ENCODE assay signal across 31 mouse cellular contexts in the genomic region with DNA sequence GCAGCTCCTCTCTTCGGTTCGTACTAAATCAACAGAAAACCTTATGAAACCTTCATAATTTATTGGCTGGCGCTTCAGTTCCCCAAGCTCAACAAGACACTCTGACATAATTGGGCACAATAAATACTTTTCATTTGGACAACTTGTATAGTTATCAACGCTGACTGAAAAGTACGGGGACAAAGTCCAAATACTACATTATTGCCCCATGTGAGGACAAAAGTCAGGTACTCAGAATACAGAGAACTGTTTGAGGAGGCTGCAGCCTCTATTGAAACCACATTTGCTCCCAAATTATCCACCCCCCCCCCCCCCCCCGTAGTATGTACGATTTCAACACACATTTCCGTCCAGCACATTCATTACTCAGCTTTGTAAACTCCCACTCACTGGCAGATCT. TPM values are rescaled to one million over a fixed set of nuclear protein-coding genes. Genes with fewer than 3 reads are reported as not detected.
DNase-seq lines count a peak whose midpoint lies in the region; ATAC-seq and TF ChIP-seq lines count a peak whose summit lies in the region.
"Had no signal": no experiment of that assay in that cellular context is flagged by ENCODE, and none has a peak within 500 bp of the region (broad histone marks: within the 10 kb centered on the region; RNA-seq: fewer than 3 reads in every experiment).

No protein-coding gene starts in this region.

- H3K4me2 ChIP-seq in liver, embryonic 12.5 days, result no peak overlapping the region
- H3K4me2 ChIP-seq in intestine, postnatal 0 days (replicated peaks; ENCODE audit: low read depth), result no peak overlapping the region
- H3K4me2 ChIP-seq: heart, embryonic 11.5 days; hindbrain, embryonic 12.5 days; hindbrain, embryonic 15.5 days had no signal

- peaks cover 14% of the 10 kb centered on the region for H3K36me3 ChIP-seq in liver, adult 2 months (ENCODE audit: control insufficient read depth, insufficient read depth, low read length)
- H3K36me3 ChIP-seq in liver, embryonic 12.5 days, result no peaks in the 10 kb centered on the region
- no peaks in the 10 kb centered on the region for H3K36me3 ChIP-seq in intestine, postnatal 0 days (ENCODE audit: control insufficient read depth, insufficient read depth)
- no peaks in the 10 kb centered on the region for H3K36me3 ChIP-seq in kidney, adult 2 months (ENCODE audit: control insufficient read depth, insufficient read depth, low read length)
- H3K36me3 ChIP-seq: hindbrain, embryonic 12.5 days; hindbrain, embryonic 15.5 days had no signal

- no peaks in the 10 kb centered on the region for H3K79me2 ChIP-seq in liver, adult 2 months (ENCODE audit: control insufficient read depth, insufficient read depth, low read length)

- no peak overlapping the region for H3K9ac ChIP-seq in liver, adult 2 months (ENCODE audit: low read depth, low read length)
- no peak overlapping the region for H3K9ac ChIP-seq in liver, embryonic 12.5 days
- H3K9ac ChIP-seq in intestine, postnatal 0 days (ENCODE audit: low read depth, low read length), result no peak overlapping the region
- H3K9ac ChIP-seq: forebrain, postnatal 0 days; hindbrain, embryonic 12.5 days; hindbrain, embryonic 15.5 days had no signal

- peaks cover 14% of the 10 kb centered on the region for H3K4me1 ChIP-seq in liver, adult 2 months (ENCODE audit: control insufficient read depth, insufficient read depth, low read length)
- no peaks in the 10 kb centered on the region for H3K4me1 ChIP-seq in liver, embryonic 12.5 days
- H3K4me1 ChIP-seq in intestine, postnatal 0 days (replicated peaks; ENCODE audit: control insufficient read depth, insufficient read depth, low read length), result no peaks in the 10 kb centered on the region
- H3K4me1 ChIP-seq in kidney, adult 2 months (ENCODE audit: control insufficient read depth, insufficient read depth, low read length), result no peaks in the 10 kb centered on the region

- 25% methylated on average over 8 of the region's 8 CpGs for WGBS in liver, adult 2 months
- WGBS in liver, embryonic 12.5 days (ENCODE audit: insufficient replicate concordance), result 73% methylated on average over 8 of the region's 8 CpGs
- 37% methylated on average over 8 of the region's 8 CpGs for WGBS in intestine, postnatal 0 days
- 75% methylated on average over 8 of the region's 8 CpGs for WGBS in kidney, adult 2 months

- no peak for TF ChIP-seq POLR2A in liver, adult 2 months (IDR thresholded peaks at IDR 0.05; ENCODE audit: extremely low read depth, insufficient read depth, low read length)
- no peak for TF ChIP-seq POLR2A in kidney, adult 2 months (IDR thresholded peaks at IDR 0.05; ENCODE audit: low read depth, low read length)

- peak; percentile 98 for DNase-seq in liver, adult 2 months (ENCODE audit: extremely low read depth, low read depth, low spot score)
- DNase-seq in NIH3T3 (ENCODE audit: low read depth), result peak; percentile 14
- no peak for DNase-seq in kidney, adult 2 months
- DNase-seq: adrenal gland, postnatal 10 days; adrenal gland, postnatal 36 days; cerebellum, adult 18-20 months; cerebellum, adult 9-10 months; cerebellum, postnatal 14 days; forebrain, postnatal 0 days; gastrocnemius, adult 2 months; gastrocnemius, postnatal 14 days; heart, adult 11 months had no signal

- H3K9me3 ChIP-seq in liver, embryonic 12.5 days (replicated peaks), result no peaks in the 10 kb centered on the region
- H3K9me3 ChIP-seq in intestine, postnatal 0 days (ENCODE audit: control insufficient read depth), result no peaks in the 10 kb centered on the region
- H3K9me3 ChIP-seq: hindbrain, embryonic 12.5 days; hindbrain, embryonic 15.5 days had no signal

- H3K4me3 ChIP-seq in liver, adult 2 months (ENCODE audit: insufficient read depth, low read depth, low read length), result no peak overlapping the region
- no peak overlapping the region for H3K4me3 ChIP-seq in liver, embryonic 12.5 days
- no peak overlapping the region for H3K4me3 ChIP-seq in intestine, postnatal 0 days (ENCODE audit: low read depth, low read length)
- no peak overlapping the region for H3K4me3 ChIP-seq in kidney, adult 2 months (ENCODE audit: insufficient read depth, low read depth, low read length)
- H3K4me3 ChIP-seq: gastrocnemius, adult 2 months; hindbrain, embryonic 12.5 days; hindbrain, embryonic 15.5 days had no signal

- TF ChIP-seq CTCF in liver, adult 2 months (IDR thresholded peaks at IDR 0.05; ENCODE audit: low read depth, low read length), result no peak
- no peak for TF ChIP-seq CTCF in intestine, postnatal 0 days (IDR thresholded peaks at IDR 0.05; ENCODE audit: low read depth)
- no peak for TF ChIP-seq CTCF in kidney, adult 2 months (conservative IDR thresholded peaks at IDR 0.05; ENCODE audit: insufficient read depth, insufficient read length, low read depth, low read length)

- H3K27me3 ChIP-seq in liver, adult 2 months (ENCODE audit: control insufficient read depth, insufficient read depth, low read length), result no peaks in the 10 kb centered on the region
- H3K27me3 ChIP-seq in liver, embryonic 12.5 days (replicated peaks), result no peaks in the 10 kb centered on the region
- H3K27me3 ChIP-seq in intestine, postnatal 0 days (replicated peaks; ENCODE audit: control insufficient read depth, insufficient read depth, low read length), result no peaks in the 10 kb centered on the region
- no peaks in the 10 kb centered on the region for H3K27me3 ChIP-seq in kidney, adult 2 months (replicated peaks; ENCODE audit: control insufficient read depth, insufficient read depth, low read length)
- H3K27me3 ChIP-seq: hindbrain, embryonic 12.5 days; hindbrain, embryonic 15.5 days had no signal

- ATAC-seq in liver, embryonic 12.5 days, result no peak
- ATAC-seq in intestine, postnatal 0 days, result peak; percentile 76
- ATAC-seq in megakaryocyte, adult 5-6 weeks (ENCODE audit: poor library complexity, severe bottlenecking), result no peak
- ATAC-seq: forebrain, embryonic 14.5 days; forebrain, postnatal 0 days; Patski had no signal

- peak overlapping the region; percentile 95 for H3K27ac ChIP-seq in liver, adult 2 months (replicated peaks; ENCODE audit: insufficient read depth, low read depth, low read length)
- H3K27ac ChIP-seq in liver, embryonic 12.5 days, result no peak overlapping the region
- H3K27ac ChIP-seq in intestine, postnatal 0 days (ENCODE audit: low read depth, low read length), result no peak overlapping the region
- H3K27ac ChIP-seq in kidney, adult 2 months (ENCODE audit: insufficient read depth, low read depth, low read length), result no peak overlapping the region
- H3K27ac ChIP-seq: gastrocnemius, adult 2 months; hindbrain, embryonic 12.5 days; hindbrain, embryonic 15.5 days had no signal

RNA-seq across cellular contexts. Expression of gene F11, which starts 22.5 kb away (rescaled TPM):
- total RNA-seq in liver, adult 2 months (2014; rRNA removed), result 80.9 and 92.1 TPM in 2 replicates
- polyA plus RNA-seq in liver, adult 2 months (2012; rRNA removed), result 21.6 and 26.1 TPM in 2 replicates
- polyA plus RNA-seq in liver, embryonic 12.5 days (2016; fragmentation: Nextera tagmentation; extraction: Ambion mirVana), result 3.2 and 3.5 TPM in 2 replicates
- not detected in 2 replicates for polyA plus RNA-seq in intestine, postnatal 0 days (2015; fragmentation: Nextera tagmentation; extraction: Ambion mirVana)
- not detected in 2 replicates for total RNA-seq in megakaryocyte, adult 5-6 weeks (2015)
- not detected in 2 replicates for total RNA-seq in megakaryocyte, adult 5-6 weeks (2017)
- polyA plus RNA-seq in kidney, adult 2 months (2012; rRNA removed), result not detected in 2 replicates
- total RNA-seq: adrenal gland, adult 18-20 months; ES-E14; forebrain, postnatal 0 days; gastrocnemius, adult 2 months; gastrocnemius, postnatal 14 days; heart, adult 8-10 months; heart, postnatal 25 days; hematopoietic stem cell, adult 5-6 weeks had no signal
- polyA plus RNA-seq: embryonic facial prominence, embryonic 11.5 days; embryonic facial prominence, embryonic 14.5 days; forebrain, embryonic 11.5 days; forebrain, embryonic 14.5 days; forebrain, postnatal 0 days; frontal cortex, adult 2 months; heart, embryonic 11.5 days; heart, embryonic 14.5 days; heart, postnatal 0 days; hindbrain, embryonic 12.5 days; hindbrain, embryonic 15.5 days; Patski had no signal

RNA-seq across cellular contexts. Expression of gene Klkb1, which starts 55.3 kb away (rescaled TPM):
- total RNA-seq in liver, adult 2 months (2014; rRNA removed), result 205 and 206 TPM in 2 replicates
- 62.6 and 67.7 TPM in 2 replicates for polyA plus RNA-seq in liver, adult 2 months (2012; rRNA removed)
- polyA plus RNA-seq in liver, embryonic 12.5 days (2016; fragmentation: Nextera tagmentation; extraction: Ambion mirVana), result 0.81 and 0.91 TPM in 2 replicates
- polyA plus RNA-seq in intestine, postnatal 0 days (2015; fragmentation: Nextera tagmentation; extraction: Ambion mirVana), result not detected in 2 replicates
- total RNA-seq in megakaryocyte, adult 5-6 weeks (2015), result 0.16 TPM in 1 of 2 replicates, not detected in the other
- not detected in 2 replicates for total RNA-seq in megakaryocyte, adult 5-6 weeks (2017)
- polyA plus RNA-seq in kidney, adult 2 months (2012; rRNA removed), result 1.1 and 1.3 TPM in 2 replicates
- total RNA-seq: adrenal gland, adult 18-20 months; ES-E14; gastrocnemius, adult 2 months; gastrocnemius, postnatal 14 days; heart, adult 8-10 months; heart, postnatal 25 days; hematopoietic stem cell, adult 5-6 weeks had no signal
- polyA plus RNA-seq: embryonic facial prominence, embryonic 11.5 days; forebrain, embryonic 11.5 days; forebrain, embryonic 14.5 days; heart, embryonic 11.5 days; heart, embryonic 14.5 days; heart, postnatal 0 days; hindbrain, embryonic 12.5 days; Patski had no signal

Comparison
In these comparisons a context has a peak if more than half of its experiments do, and no peak if none do; other contexts are left out.
1. RNA of gene Klkb1, which starts 55.3 kb away (polyA plus RNA-seq): 62.6 to 67.7 TPM in liver, adult 2 months; 1.1 to 1.3 TPM in kidney, adult 2 months, 0.81 to 0.91 TPM in liver, embryonic 12.5 days and not detected in intestine, postnatal 0 days; every median in the first group is over 10 times any median in the second.